Mouse (Mus musculus): Measurements from ENCODE around the gene Tmem98.

Tmem98 gene

DNA sequence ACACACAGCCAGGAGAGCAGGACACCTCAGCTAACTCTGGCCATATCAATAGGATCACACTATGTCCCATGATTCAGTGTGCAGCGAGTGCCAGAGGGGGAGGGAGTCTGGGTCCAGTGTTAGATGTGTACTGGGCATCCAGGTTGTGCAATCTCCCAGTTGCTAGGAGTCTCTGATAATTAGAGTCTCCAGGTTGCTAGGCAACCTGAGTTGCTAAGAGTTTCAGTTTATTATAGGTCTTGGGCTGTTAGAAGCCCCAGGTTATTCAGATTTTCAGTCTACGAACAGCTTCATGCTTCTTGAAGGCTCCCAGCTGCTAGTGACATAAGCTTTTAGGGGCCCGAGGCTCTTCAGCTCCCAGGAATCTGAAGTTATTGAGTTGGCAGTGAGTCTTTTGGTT is 43.0 kb downstream of the Tmem98 start:
- in situ Hi-C loops (cut with MboI, MseI): no loop called here

GRCm38 (mm10) chr11:80854430-80854829 is 44.5 kb downstream of the Tmem98 start:
- in situ Hi-C loops (cut with MboI, MseI): no loop called here

- in situ Hi-C loops (cut with MboI, MseI): no loop called here
Observed at GRCm38 (mm10) chr11:80854908-80855307, 44.9 kb downstream of the Tmem98 start.

- in situ Hi-C loops (cut with MboI, MseI): no loop called here
Observed at GRCm38 (mm10) chr11:80856827-80857226, 46.9 kb downstream of the Tmem98 start.

DNA sequence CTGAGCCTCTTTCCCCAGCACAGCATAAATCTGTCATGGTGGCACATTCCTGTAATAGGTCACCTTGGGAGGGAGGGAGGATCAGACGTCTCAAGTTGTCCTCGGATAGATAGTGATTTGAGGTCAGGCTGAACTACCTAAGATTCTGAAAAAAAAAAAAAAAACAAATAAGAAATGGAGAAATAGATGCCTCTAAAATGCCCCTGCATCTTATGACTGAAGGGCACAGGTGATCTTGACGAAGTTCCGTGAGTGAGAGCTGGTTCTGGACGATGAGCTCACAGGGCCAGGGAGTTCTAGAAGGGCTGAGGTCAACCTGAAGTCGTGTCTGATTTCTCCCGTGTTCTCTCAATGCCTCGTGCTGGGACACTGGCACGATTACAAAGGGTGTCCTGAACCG is 48.1 kb downstream of the Tmem98 start, which contains the start of gene Spaca3:
Gene Spaca3 (plus strand): TSS at position 301 of the 400 bp plus-strand sequence.
- in situ Hi-C loops (cut with MboI, MseI): no loop called here

DNA sequence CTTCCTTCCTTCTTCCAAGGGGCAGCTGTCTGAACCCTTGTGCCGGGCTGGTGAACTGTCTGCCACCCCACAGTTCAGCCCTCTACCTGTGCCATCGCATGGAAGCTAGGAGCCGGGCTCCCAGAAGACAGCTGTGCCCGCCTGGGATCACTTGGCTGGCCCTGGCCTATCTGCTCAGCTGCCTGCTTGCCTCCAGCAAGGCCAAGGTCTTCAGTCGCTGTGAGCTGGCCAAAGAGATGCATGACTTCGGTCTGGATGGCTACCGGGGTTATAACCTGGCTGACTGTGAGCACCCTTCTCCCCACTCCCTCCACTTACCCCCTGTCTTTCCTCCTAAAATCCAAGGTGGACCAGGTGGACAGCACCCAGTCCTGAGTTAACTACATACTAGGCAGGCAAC is 53.0 kb downstream of the Tmem98 start:
- in situ Hi-C loops (cut with MboI, MseI): no loop called here

GRCm38 (mm10) chr11:80868039-80868438 is 58.1 kb downstream of the Tmem98 start:
- in situ Hi-C loops (cut with MboI, MseI): no loop called here
